Mouse (Mus musculus): ENCODE results near the gene Wdr66.
A peak's percentile ranks its signal among the peaks of the same experiment; 100 is the strongest.

- TF ChIP-seq CTCF (IDR thresholded peaks at IDR 0.05; ENCODE audit: control insufficient read depth, insufficient read depth, insufficient replicate concordance, low read depth, low read length) (peak; percentile 97), POLR2A (IDR thresholded peaks at IDR 0.05; ENCODE audit: control insufficient read depth, low read depth, low read length) (no peak)
These were observed 117.1 kb downstream of the Wdr66 start for GRCm38 (mm10) chr5:123368869-123369488.

Data from testis, adult 2 months (tissue).